Mouse (Mus musculus) ZHBTc4 (cell line): ENCODE data around the gene Ngp.

Source experiments
- DNase-seq: peaks from one replicate; pipeline ENCODE4 v3.0.0-alpha.2; 2011; ENCODE audit warnings: low read depth, low spot score

Ngp gene

GRCm38 (mm10) chr9:110433045-110433444 lies 13.5 kb downstream of the Ngp start:
- no peak for DNase-seq

GRCm38 (mm10) chr9:110436041-110436440 lies 16.5 kb downstream of the Ngp start:
- DNase-seq, result no peak

- peak; percentile 34 for DNase-seq
Observed at GRCm38 (mm10) chr9:110440049-110440448, 20.5 kb downstream of the Ngp start.

- DNase-seq, result peak; percentile 28
Observed at GRCm38 (mm10) chr9:110440559-110440958, 21.0 kb downstream of the Ngp start.

GRCm38 (mm10) chr9:110448356-110448755 lies 28.8 kb downstream of the Ngp start:
- no peak for DNase-seq

GRCm38 (mm10) chr9:110448857-110449617 lies 29.5 kb downstream of the Ngp start:
- DNase-seq, result peak; percentile 84

- no peak for DNase-seq
Observed at GRCm38 (mm10) chr9:110452523-110452922, 33.0 kb downstream of the Ngp start.

GRCm38 (mm10) chr9:110457926-110458325 lies 38.4 kb downstream of the Ngp start:
- DNase-seq, result no peak

GRCm38 (mm10) chr9:110459145-110459727 lies 39.7 kb downstream of the Ngp start:
- no peak for DNase-seq

GRCm38 (mm10) chr9:110460884-110461815 lies 41.6 kb downstream of the Ngp start:
- no peak for DNase-seq

- no peak for DNase-seq
Observed at GRCm38 (mm10) chr9:110462321-110462720, 42.8 kb downstream of the Ngp start.

- no peak for DNase-seq
Observed at GRCm38 (mm10) chr9:110463983-110464591, 44.5 kb downstream of the Ngp start.

GRCm38 (mm10) chr9:110465336-110465735 lies 45.8 kb downstream of the Ngp start:
- no peak for DNase-seq

GRCm38 (mm10) chr9:110466179-110466578 lies 46.6 kb downstream of the Ngp start:
- DNase-seq, result peak; percentile 43
